Mouse (Mus musculus): ENCODE measurements around the gene Dhrs11.

- TF ChIP-seq TAL1 (IDR thresholded peaks at IDR 0.05; ENCODE audit: low read length): no peak
- no peak for TF ChIP-seq GATA1 (IDR thresholded peaks at IDR 0.05; ENCODE audit: low read length)
These were observed 42.3 kb upstream of the Dhrs11 start for GRCm38 (mm10) chr11:84871046-84871445.

Measured in erythroblast, embryonic 14.5 days (primary cell).